Mouse (Mus musculus) heart, embryonic 15.5 days (tissue): ENCODE data around the gene Map3k14. TPM values are rescaled to one million over a fixed set of nuclear protein-coding genes. Genes with fewer than 3 reads are reported as not detected.

ENCODE experiments used
- ATAC-seq: fragments of 200-750 bp; cut with Nextera tagmentation; replicated peaks from 2 replicates; pipeline ENCODE4 v1.8.0; 2017; ENCODE audit warnings: low read depth, moderate TSS enrichment; ENCODE audit not compliant: insufficient number of reproducible peaks, insufficient read depth, low FRiP score
- H3K27ac ChIP-seq: fragments of 300-500 bp; sonication (generic); 2 replicates; pipeline ENCODE4 v1.5.1; 2015; ENCODE audit warnings: mild to moderate bottlenecking, inconsistent platforms
- H3K27me3 ChIP-seq: fragments of 300-500 bp; sonication (generic); 2 replicates; pipeline ENCODE4 v1.6.1; 2015; ENCODE audit warnings: inconsistent platforms
- H3K36me3 ChIP-seq: fragments of 300-500 bp; sonication (generic); 2 replicates; pipeline ENCODE4 v1.6.1; 2015; ENCODE audit warnings: mild to moderate bottlenecking, inconsistent platforms
- H3K4me1 ChIP-seq: fragments of 300-500 bp; sonication (generic); replicated peaks from 2 replicates; pipeline ENCODE4 v1.6.1; 2015; ENCODE audit warnings: inconsistent platforms
- H3K4me2 ChIP-seq: fragments of 300-500 bp; sonication (generic); 2 replicates; pipeline ENCODE4 v1.6.1; 2015; ENCODE audit warnings: inconsistent platforms, mild to moderate bottlenecking, moderate library complexity
- H3K4me3 ChIP-seq: fragments of 300-500 bp; sonication (generic); 2 replicates; pipeline ENCODE4 v1.5.1; 2015; ENCODE audit warnings: mild to moderate bottlenecking, inconsistent platforms
- H3K9ac ChIP-seq: fragments of 300-500 bp; sonication (generic); 2 replicates; pipeline ENCODE4 v1.6.1; 2015; ENCODE audit warnings: mild to moderate bottlenecking, inconsistent platforms
- H3K9me3 ChIP-seq: fragments of 300-500 bp; sonication (generic); replicated peaks from 2 replicates; pipeline ENCODE4 v1.6.1; 2016; ENCODE audit warnings: inconsistent platforms
- WGBS: fragments of 180-500 bp; shearing (Covaris S2); methylation state at CpG from one replicate; pipeline ENCODE4 v1.1.7; 2015; ENCODE audit warnings: mixed read lengths; 5-methylcytosine and 5-hydroxymethylcytosine counted together
- polyA plus RNA-seq: library from polyadenylated mRNA; unstranded; fragments of >200 nt; fragmentation: Nextera tagmentation; extraction: Ambion mirVana; gene quantifications from 2 replicates; pipeline ENCODE4 v1.2.1, GENCODE M21; 2015

Gene Map3k14
- polyA plus RNA-seq, 1 experiment from 2014 or later: 1.8 TPM

GRCm38 (mm10) chr11:103269426-103269825 lies 2.2 kb upstream of the Map3k14 start:
- Histone ChIP-seq H3K9me3 (no peaks in the 10 kb centered on the region), H3K27ac (no peak overlapping the region), H3K4me1 (peaks cover 21% of the 10 kb centered on the region), H3K36me3 (no peaks in the 10 kb centered on the region), H3K4me2 (no peak overlapping the region), H3K27me3 (no peaks in the 10 kb centered on the region), H3K9ac (no peak overlapping the region), H3K4me3 (no peak overlapping the region)
- ATAC-seq: no peak
- WGBS: 74% methylated on average over 5 of the region's 5 CpGs

DNA sequence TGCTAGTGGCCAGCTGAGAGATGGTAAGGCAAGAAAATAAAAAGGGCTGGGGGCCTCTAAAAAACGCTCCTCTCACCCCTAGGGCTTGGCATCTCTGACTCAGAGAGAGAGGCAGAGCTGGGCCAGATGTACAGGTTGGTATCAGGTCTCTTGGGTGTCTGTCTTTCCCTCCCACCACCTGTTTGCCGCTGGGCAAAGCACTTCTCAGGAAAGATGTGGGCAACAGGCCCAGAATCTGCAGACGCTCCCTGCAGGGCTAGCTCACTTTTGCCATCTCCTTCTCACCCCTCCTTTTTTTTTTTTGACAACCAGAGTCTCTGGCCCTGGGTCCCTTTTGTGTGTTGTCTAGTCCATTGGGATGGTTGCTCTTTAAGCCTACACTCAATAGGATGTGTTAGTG lies 1.6 kb upstream of the Map3k14 start:
- peaks cover 21% of the 10 kb centered on the region for H3K4me1 ChIP-seq
- H3K36me3 ChIP-seq: no peaks in the 10 kb centered on the region
- H3K27ac ChIP-seq: no peak overlapping the region
- H3K4me2 ChIP-seq: no peak overlapping the region
- no peaks in the 10 kb centered on the region for H3K9me3 ChIP-seq
- no peak overlapping the region for H3K9ac ChIP-seq
- no peaks in the 10 kb centered on the region for H3K27me3 ChIP-seq
- ATAC-seq: no peak
- H3K4me3 ChIP-seq: no peak overlapping the region
- 60% methylated on average over 3 of the region's 3 CpGs for WGBS

- H3K36me3 ChIP-seq: no peaks in the 10 kb centered on the region
- no peak for ATAC-seq
- no peak overlapping the region; the same call in 1 of the 2 replicates for H3K4me3 ChIP-seq
- no peak overlapping the region for H3K9ac ChIP-seq
- no peaks in the 10 kb centered on the region for H3K27me3 ChIP-seq
- H3K4me1 ChIP-seq: peaks cover 26% of the 10 kb centered on the region
- H3K27ac ChIP-seq: peak overlapping the region; percentile 81
- peak overlapping the region; percentile 74; the same call in 1 of the 2 replicates for H3K4me2 ChIP-seq
- no peaks in the 10 kb centered on the region for H3K9me3 ChIP-seq
- 72% methylated on average over 4 of the region's 4 CpGs for WGBS
Measured at GRCm38 (mm10) chr11:103268350-103268749, 1.1 kb upstream of the Map3k14 start.

GRCm38 (mm10) chr11:103266729-103267345 lies 435 bp downstream of the Map3k14 start:
- ATAC-seq: peak; percentile 1; the same call in 1 of the 2 replicates
- Histone ChIP-seq H3K27me3 (no peaks in the 10 kb centered on the region), H3K9ac (peak overlapping the region; percentile 76), H3K4me3 (peak overlapping the region; percentile 70), H3K27ac (peak overlapping the region; percentile 88), H3K4me1 (peaks cover 39% of the 10 kb centered on the region), H3K9me3 (no peaks in the 10 kb centered on the region), H3K36me3 (no peaks in the 10 kb centered on the region), H3K4me2 (peak overlapping the region; percentile 88)
- under 1% methylated on average over 41 of the region's 42 CpGs for WGBS

- Histone ChIP-seq H3K36me3 (no peaks in the 10 kb centered on the region), H3K27ac (no peak overlapping the region), H3K27me3 (no peaks in the 10 kb centered on the region), H3K9me3 (no peaks in the 10 kb centered on the region), H3K4me1 (peaks cover 41% of the 10 kb centered on the region), H3K4me3 (peak overlapping the region; percentile 70), H3K9ac (0 out of 2 replicates have a peak overlapping the region, but pooled peaks have one; percentile 1), H3K4me2 (peak overlapping the region; percentile 88)
- ATAC-seq: no peak
- WGBS: 59% methylated on average over 2 of the region's 2 CpGs
Measured at GRCm38 (mm10) chr11:103265856-103266255, 1.4 kb downstream of the Map3k14 start.

DNA sequence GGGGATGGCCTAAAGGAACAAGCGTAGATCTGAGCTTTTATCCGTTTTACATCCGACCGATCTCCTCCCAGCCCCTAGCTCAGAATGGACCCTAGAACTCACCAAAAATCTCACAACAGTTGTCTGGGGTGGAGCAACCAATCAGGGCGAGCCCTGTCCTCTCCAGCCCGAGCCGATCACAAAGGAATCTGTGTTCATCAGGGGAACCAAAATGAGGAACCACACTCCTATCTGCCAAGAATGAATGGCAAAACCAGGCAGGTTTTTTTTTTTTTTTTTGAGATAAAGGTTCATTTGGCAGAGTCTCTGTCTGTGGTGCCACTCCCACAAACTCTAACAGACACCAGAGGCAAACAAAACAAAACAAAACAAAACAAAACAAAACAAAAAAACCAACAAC lies 2.1 kb downstream of the Map3k14 start:
- Histone ChIP-seq H3K9me3 (no peaks in the 10 kb centered on the region), H3K27me3 (no peaks in the 10 kb centered on the region), H3K9ac (no peak overlapping the region), H3K36me3 (no peaks in the 10 kb centered on the region), H3K4me3 (no peak overlapping the region), H3K4me1 (peaks cover 41% of the 10 kb centered on the region), H3K4me2 (no peak overlapping the region; the same call in 1 of the 2 replicates), H3K27ac (no peak overlapping the region)
- WGBS: 66% methylated on average over 7 of the region's 7 CpGs
- ATAC-seq: no peak

- ATAC-seq: no peak
- Histone ChIP-seq H3K4me3 (no peak overlapping the region), H3K4me1 (peaks cover 41% of the 10 kb centered on the region), H3K36me3 (no peaks in the 10 kb centered on the region), H3K27me3 (no peaks in the 10 kb centered on the region), H3K9me3 (no peaks in the 10 kb centered on the region), H3K9ac (0 out of 2 replicates have a peak overlapping the region, but pooled peaks have one; percentile 8), H3K4me2 (peak overlapping the region; percentile 16; the same call in 1 of the 2 replicates), H3K27ac (0 out of 2 replicates have a peak overlapping the region, but pooled peaks have one; percentile 13)
- WGBS: 81% methylated on average over 20 of the region's 20 CpGs
Measured at GRCm38 (mm10) chr11:103264427-103265005, 2.8 kb downstream of the Map3k14 start.

DNA sequence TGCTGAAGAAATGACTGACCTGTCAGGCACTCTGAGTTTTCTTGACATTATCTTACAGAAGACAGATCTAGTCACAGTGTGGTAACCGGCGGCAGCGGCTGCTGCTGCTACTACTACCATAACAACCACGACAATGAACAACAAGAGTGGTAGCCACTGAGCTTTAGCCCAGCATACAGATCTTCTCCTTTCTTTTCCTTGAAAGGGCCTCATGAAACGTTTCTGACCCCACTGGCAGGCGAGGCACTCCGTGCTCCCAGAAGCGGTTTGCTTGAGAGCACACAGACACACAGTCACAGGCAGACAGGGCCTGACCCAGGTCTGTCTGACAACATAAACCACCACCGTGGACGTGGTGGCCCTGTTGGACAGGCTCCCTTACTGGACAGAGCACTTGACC lies 3.7 kb downstream of the Map3k14 start:
- 46% methylated on average over 10 of the region's 10 CpGs for WGBS

GRCm38 (mm10) chr11:103262412-103263267 lies 4.6 kb downstream of the Map3k14 start:
- no peaks in the 10 kb centered on the region for H3K36me3 ChIP-seq
- ATAC-seq: no peak
- no peak overlapping the region; the same call in 1 of the 2 replicates for H3K4me3 ChIP-seq
- H3K9me3 ChIP-seq: no peaks in the 10 kb centered on the region
- WGBS: 50% methylated on average over 20 of the region's 20 CpGs
- H3K9ac ChIP-seq: peak overlapping the region; percentile 11; the same call in 1 of the 2 replicates
- peak overlapping the region; percentile 60 for H3K27ac ChIP-seq
- H3K27me3 ChIP-seq: no peaks in the 10 kb centered on the region
- peak overlapping the region; percentile 41 for H3K4me2 ChIP-seq
- peaks cover 33% of the 10 kb centered on the region for H3K4me1 ChIP-seq

More for the DNA sequence above, 3.7 kb downstream of the Map3k14 start:
- Histone ChIP-seq H3K4me3 (no peak overlapping the region), H3K4me2 (peak overlapping the region; percentile 18; the same call in 1 of the 2 replicates), H3K9ac (no peak overlapping the region), H3K9me3 (no peaks in the 10 kb centered on the region), H3K27ac (no peak overlapping the region), H3K36me3 (no peaks in the 10 kb centered on the region), H3K4me1 (peaks cover 41% of the 10 kb centered on the region), H3K27me3 (no peaks in the 10 kb centered on the region)
- no peak for ATAC-seq

DNA sequence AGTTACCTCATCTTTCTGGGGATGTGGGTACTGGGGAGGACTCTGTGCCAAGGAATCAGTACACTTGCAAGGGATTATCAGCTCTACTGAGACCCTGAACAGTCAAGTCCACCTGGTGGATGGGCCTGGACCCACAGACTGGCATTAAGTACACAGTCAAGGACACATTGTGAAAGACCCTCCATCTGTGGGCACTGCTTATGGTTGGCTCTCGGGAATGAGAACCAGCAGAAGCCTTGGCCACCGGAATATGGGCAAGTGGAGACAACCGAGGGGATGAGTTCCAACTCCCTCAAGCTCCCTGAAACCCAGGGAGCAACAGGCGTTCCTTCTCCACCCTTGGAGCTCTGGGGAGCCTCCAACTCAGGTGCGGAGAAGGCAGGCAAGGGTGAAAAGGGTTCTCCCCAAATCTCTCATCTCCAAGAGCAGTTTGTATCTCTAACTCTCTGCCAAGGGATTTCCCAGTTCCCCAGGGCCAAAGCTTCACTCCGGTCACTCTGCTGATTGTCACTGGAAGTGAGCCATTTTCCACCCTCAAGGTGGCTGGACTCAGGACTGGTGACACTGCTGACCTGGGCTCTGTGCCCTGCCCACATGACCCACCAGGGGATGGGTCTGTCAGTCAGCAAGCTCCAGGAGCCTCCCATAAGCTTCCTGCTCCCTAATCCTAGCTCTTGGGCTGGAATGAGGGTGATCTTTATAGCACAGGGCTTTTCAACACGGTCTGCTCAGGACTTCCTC lies 5.4 kb downstream of the Map3k14 start:
- ATAC-seq: no peak
- Histone ChIP-seq H3K9ac (peak overlapping the region; percentile 8; the same call in 1 of the 2 replicates), H3K4me3 (no peak overlapping the region), H3K9me3 (no peaks in the 10 kb centered on the region), H3K27ac (peak overlapping the region; percentile 60), H3K27me3 (no peaks in the 10 kb centered on the region), H3K4me1 (peaks cover 33% of the 10 kb centered on the region), H3K36me3 (no peaks in the 10 kb centered on the region), H3K4me2 (peak overlapping the region; percentile 41)
- 67% methylated on average over 7 of the region's 7 CpGs for WGBS
